Mouse (Mus musculus) brown adipose tissue, adult 24 weeks (tissue): ENCODE measurements around the gene Gstt1. TPM values are rescaled to one million over a fixed set of nuclear protein-coding genes. Genes with fewer than 3 reads are reported as not detected.

ENCODE experiments used
- H3K27ac ChIP-seq: fragments of 200-500 bp; replicated peaks from 2 replicates; pipeline ENCODE4 v1.5.1; 2012; ENCODE audit warnings: low read depth, mild to moderate bottlenecking, low read length
- H3K4me1 ChIP-seq: fragments of 200-500 bp; 2 replicates; pipeline ENCODE4 v1.6.1; 2012; ENCODE audit warnings: low read length, mixed read lengths; ENCODE audit not compliant: control insufficient read depth, insufficient read depth, insufficient read length
- H3K4me3 ChIP-seq: fragments of 200-500 bp; 2 replicates; pipeline ENCODE4 v1.5.1; 2012; ENCODE audit warnings: low read depth, mild to moderate bottlenecking, low read length, moderate library complexity; ENCODE audit not compliant: insufficient read depth
- polyA plus RNA-seq: library from polyadenylated mRNA; stranded (reverse); fragments of >200 nt; gene quantifications from 2 replicates; pipeline ENCODE4 v1.2.4, GENCODE M21; 2012; ENCODE audit not compliant: missing spikeins, insufficient read depth, insufficient read length

Gene Gstt1
- polyA plus RNA-seq, 1 experiment = 50.1 TPM

GRCm38 (mm10) chr10:75829529-75830274 lies 31.3 kb upstream of the Gstt1 start:
- no peak overlapping the region for H3K4me3 ChIP-seq
- H3K27ac ChIP-seq = no peak overlapping the region
- peaks cover 12% of the 10 kb centered on the region for H3K4me1 ChIP-seq

DNA sequence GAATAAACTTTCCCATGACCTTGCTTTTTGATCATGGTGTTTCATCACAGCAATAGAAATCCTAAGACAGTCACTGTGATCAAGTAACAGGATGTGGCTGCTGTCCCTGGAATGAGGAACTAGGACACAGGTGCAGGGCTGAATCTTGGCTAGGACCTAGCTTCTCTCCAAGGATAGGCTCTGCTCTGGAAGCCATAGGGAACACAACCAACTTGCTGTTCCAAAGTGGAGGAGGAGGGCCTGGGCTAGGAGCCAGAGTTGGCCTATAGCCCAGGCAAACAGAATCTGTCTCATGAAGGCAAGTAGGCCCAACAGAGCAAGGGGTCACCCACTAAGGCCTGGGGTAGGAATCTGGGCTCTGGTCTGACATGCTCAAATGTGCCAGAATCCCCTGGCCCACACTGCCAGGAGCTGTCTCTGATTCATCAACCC lies 30.1 kb upstream of the Gstt1 start:
- peak overlapping the region; percentile 76 for H3K27ac ChIP-seq
- H3K4me1 ChIP-seq = peaks cover 12% of the 10 kb centered on the region
- H3K4me3 ChIP-seq = no peak overlapping the region

DNA sequence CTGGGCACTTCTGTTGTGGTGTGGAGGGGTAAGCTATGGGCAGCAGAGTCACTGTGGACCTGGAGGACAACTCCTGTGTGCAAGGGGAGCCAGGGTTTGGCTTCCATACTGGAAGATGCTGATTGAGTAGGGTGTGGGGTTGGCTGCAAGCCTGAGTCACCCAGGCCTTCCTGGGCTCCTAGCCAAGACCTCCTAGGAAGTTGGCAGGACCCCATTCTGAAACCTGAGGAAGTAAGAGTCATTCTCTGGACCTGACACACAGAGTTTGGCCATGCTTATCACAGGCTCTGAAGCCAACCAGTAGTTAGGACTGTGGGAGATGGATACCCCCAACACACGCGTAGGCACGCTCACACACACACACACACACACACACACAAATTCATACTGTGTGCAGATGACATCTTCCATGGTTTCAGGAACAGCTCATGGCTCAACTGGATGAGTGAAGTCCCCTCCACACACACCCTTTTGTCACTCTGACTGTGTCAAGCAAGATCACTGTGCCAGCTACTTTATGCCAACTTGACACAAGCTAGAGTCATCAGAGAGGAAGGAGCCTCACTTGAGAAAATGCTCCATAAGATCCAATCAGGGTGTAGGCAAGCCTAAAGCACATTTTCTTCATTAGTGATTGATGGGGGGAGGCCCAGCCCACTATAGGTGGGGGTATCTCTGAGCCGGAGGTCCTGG lies 29.4 kb upstream of the Gstt1 start:
- Histone ChIP-seq H3K4me3 (no peak overlapping the region), H3K27ac (0 out of 2 replicates have a peak overlapping the region, but pooled peaks have one; percentile 6)

GRCm38 (mm10) chr10:75824530-75824929 lies 26.1 kb upstream of the Gstt1 start:
- Histone ChIP-seq H3K4me3 (no peak overlapping the region), H3K4me1 (peaks cover 12% of the 10 kb centered on the region), H3K27ac (no peak overlapping the region)

More for the DNA sequence above, 29.4 kb upstream of the Gstt1 start:
- H3K4me1 ChIP-seq = peaks cover 12% of the 10 kb centered on the region

DNA sequence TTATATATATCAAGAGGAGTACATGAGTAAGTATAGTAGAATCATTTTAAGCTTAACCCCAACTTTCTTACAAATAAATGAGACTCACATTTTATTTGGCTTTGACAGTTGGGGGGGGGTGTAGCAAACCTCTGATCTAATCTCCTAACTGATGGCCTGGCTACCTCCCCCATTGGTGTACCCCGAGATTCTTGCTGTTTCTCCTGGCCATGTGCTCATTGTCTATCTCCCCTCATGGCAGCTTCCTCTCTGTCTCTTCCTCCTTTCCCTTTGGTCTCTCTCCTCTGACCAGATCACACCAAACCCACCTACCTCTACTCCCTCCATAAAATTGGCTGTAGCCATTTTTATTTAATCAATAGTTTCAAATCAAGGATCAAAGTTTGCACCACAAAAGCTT lies 25.4 kb upstream of the Gstt1 start:
- H3K4me1 ChIP-seq = peaks cover 11% of the 10 kb centered on the region
- no peak overlapping the region for H3K27ac ChIP-seq
- no peak overlapping the region for H3K4me3 ChIP-seq

GRCm38 (mm10) chr10:75822443-75822842 lies 24.1 kb upstream of the Gstt1 start, which contains the start of gene Gstt4:
TSS of gene Gstt4 (minus strand) at chr10:75822543.
- no peak within 1 kb of the TSS for H3K27ac ChIP-seq

GRCm38 (mm10) chr10:75819882-75820281 lies 21.5 kb upstream of the Gstt1 start:
- Histone ChIP-seq H3K4me1 (peaks cover 2% of the 10 kb centered on the region; the same call in 1 of the 2 replicates), H3K4me3 (no peak overlapping the region), H3K27ac (no peak overlapping the region)

More at GRCm38 (mm10) chr10:75822443-75822842, 24.1 kb upstream of the Gstt1 start, which contains the start of gene Gstt4:
- Histone ChIP-seq H3K4me1 (peaks cover 3% of the 10 kb centered on the region), H3K4me3 (no peak within 1 kb of the TSS)

- no peak overlapping the region for H3K4me3 ChIP-seq
- peaks cover 2% of the 10 kb centered on the region; the same call in 1 of the 2 replicates for H3K4me1 ChIP-seq
- no peak overlapping the region for H3K27ac ChIP-seq
Observed at GRCm38 (mm10) chr10:75818641-75819040, 20.3 kb upstream of the Gstt1 start.

GRCm38 (mm10) chr10:75804217-75804616 lies 5.8 kb upstream of the Gstt1 start:
- H3K27ac ChIP-seq = no peak overlapping the region
- H3K4me1 ChIP-seq = no peaks in the 10 kb centered on the region
- no peak overlapping the region for H3K4me3 ChIP-seq

- Histone ChIP-seq H3K4me1 (peaks cover 14% of the 10 kb centered on the region), H3K4me3 (peak overlapping the region; percentile 76), H3K27ac (no peak overlapping the region)
Observed at GRCm38 (mm10) chr10:75797619-75798175, 687 bp downstream of the Gstt1 start.

- Histone ChIP-seq H3K27ac (no peak overlapping the region), H3K4me1 (peaks cover 14% of the 10 kb centered on the region), H3K4me3 (peak overlapping the region; percentile 76)
Observed at GRCm38 (mm10) chr10:75796731-75797516, 1.5 kb downstream of the Gstt1 start.

- no peak overlapping the region for H3K27ac ChIP-seq
- no peak overlapping the region for H3K4me3 ChIP-seq
- H3K4me1 ChIP-seq = peaks cover 14% of the 10 kb centered on the region
Observed at GRCm38 (mm10) chr10:75794880-75795279, 3.5 kb downstream of the Gstt1 start.

- peaks cover 8% of the 10 kb centered on the region; the same call in 1 of the 2 replicates for H3K4me1 ChIP-seq
- no peak overlapping the region for H3K4me3 ChIP-seq
- H3K27ac ChIP-seq = no peak overlapping the region
Observed at GRCm38 (mm10) chr10:75790773-75791172, 7.6 kb downstream of the Gstt1 start.

GRCm38 (mm10) chr10:75789841-75790240 lies 8.5 kb downstream of the Gstt1 start:
- Histone ChIP-seq H3K4me3 (no peak overlapping the region), H3K4me1 (0 out of 2 replicates have a peak, but pooled peaks cover 3% of the 10 kb centered on the region), H3K27ac (no peak overlapping the region)
